Mouse (Mus musculus): Measurements from ENCODE around the gene Klk1b4.

Gene Klk1b4

GRCm38 (mm10) chr7:44254930-44255329 lies 47.7 kb downstream of the Klk1b4 start:
- DNase-seq = no peak

GRCm38 (mm10) chr7:44257278-44257677 lies 50.0 kb downstream of the Klk1b4 start, which contains the start of gene Acp4:
Acp4 (minus strand) TSS chr7:44257378.
- DNase-seq = no peak

- no peak for DNase-seq
Observed at GRCm38 (mm10) chr7:44260410-44260809, 53.2 kb downstream of the Klk1b4 start.

- no peak for DNase-seq
Observed at GRCm38 (mm10) chr7:44261147-44261546, 53.9 kb downstream of the Klk1b4 start, which contains the start of gene Gm15517. Gm15517 (plus strand) TSS chr7:44261447.
